Mouse (Mus musculus) thymus, postnatal 0 days (tissue): Measurements from ENCODE around the gene Aicda. TPM values are rescaled to one million over a fixed set of nuclear protein-coding genes. Genes with fewer than 3 reads are reported as not detected.

Experiments used
- DNase-seq: peaks from one replicate; pipeline ENCODE4 v3.0.0-alpha.2; 2015; ENCODE audit warnings: low spot score
- polyA plus RNA-seq: library from polyadenylated mRNA; unstranded; fragments of >200 nt; fragmentation: Nextera tagmentation; extraction: Ambion mirVana; gene quantifications from 2 replicates; pipeline ENCODE4 v1.2.1, GENCODE M21; 2015

The Aicda gene
- polyA plus RNA-seq, 1 experiment from 2014 or later = 0.25 TPM

DNA sequence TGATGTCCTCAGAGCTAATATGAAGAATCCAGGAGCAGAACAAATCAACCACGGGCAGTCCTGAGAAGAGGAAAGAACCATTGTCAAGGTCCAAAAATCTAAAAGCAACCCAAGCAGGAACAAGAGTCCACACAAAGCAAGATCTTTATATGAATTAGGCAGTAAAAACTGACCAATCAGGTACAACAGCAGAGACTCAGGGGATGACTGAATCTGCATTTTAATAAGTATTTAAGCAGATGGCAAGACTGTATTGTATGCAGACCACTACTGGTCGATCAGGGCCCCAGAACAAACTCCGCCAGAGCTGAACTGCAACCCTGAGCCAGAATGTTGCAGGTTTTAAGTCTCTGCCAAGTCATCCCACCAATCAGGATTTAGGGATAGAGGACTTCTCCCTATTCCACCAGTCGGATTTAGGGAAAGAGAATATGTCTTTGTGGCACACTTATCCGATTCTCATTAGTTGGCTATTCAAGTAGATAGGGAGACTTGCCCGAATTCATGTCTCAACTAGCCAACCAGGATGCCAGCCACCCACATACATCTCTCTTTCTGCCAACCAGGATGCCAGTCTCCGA lies 46.6 kb downstream of the Aicda start:
- DNase-seq = no peak

DNA sequence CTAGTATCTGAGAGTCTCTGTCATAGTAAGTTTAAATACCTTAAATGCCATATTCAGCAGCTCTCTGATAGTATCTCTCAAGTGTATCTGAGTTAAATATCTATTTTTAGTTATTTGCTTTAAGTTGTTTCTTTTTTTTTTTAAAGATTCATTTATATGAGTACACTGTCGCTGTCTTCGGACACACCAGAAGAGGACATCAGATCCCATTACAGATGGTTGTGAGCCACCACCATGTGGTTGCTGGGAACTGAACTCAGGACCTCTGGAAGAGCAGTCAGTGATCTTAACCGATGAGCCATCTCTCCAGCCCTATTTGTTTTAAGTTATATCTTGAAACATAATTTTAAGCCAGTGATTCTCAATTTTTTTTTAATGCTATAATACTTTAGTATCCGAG lies 47.4 kb downstream of the Aicda start:
- DNase-seq = no peak

DNA sequence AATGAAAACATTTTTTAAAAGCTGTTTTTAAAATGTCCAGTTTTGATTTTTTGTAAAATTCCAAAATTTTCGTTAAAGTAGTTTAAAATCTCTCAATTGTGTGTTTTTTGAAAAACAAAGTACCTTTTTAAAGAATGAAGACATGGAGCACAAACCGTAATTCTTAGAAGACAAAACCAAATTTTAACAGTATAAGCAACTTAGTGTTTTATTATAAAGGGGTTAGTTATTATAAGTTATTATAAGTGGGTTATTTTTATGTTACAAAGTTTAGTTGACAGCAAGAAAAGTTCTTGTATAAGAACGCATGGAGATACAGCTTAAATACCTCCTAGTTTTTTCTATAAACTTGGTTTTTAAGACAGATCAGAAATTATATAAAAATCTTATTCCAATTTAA lies 48.0 kb downstream of the Aicda start:
- no peak for DNase-seq

DNA sequence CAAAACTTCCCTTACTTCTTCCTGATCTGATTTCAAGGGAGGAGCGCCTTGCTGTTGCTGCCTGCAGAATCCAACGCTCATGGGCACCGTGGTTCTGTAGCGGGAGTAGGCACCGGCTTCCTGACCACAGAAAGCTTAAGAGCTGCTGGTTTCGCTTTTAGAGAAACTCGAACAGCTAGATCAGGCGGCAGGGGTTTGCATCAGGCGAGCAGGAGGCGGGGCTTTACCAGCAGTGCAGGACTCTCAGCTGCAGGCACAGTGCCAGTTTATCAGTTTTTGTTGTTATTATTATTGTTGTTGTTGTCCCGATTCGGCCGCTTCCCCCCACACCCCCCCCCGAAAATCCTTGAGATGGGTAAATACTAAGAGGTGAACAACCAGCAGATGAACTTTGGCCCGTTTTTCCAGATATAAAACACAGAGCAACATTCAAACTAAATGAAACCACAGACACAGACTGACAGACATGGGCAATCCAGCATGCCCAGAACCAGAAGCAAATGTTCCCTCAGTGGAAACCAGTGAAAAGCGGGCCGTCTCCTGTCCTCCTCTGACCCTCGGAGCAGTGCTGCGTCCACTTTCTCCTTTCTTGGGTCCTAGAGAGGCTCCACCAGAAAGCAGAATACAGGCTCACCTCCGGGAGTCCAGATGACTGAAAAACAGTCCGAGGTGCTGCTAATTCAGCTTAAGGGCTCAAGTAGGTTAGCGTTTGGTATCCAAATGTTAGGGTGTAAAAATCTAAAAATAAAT lies 48.8 kb downstream of the Aicda start, which contains the start of gene Apobec1:
Gene Apobec1 (minus strand): TSS at position 203 of the 750 bp plus-strand sequence.
- peak; percentile 80 for DNase-seq

DNA sequence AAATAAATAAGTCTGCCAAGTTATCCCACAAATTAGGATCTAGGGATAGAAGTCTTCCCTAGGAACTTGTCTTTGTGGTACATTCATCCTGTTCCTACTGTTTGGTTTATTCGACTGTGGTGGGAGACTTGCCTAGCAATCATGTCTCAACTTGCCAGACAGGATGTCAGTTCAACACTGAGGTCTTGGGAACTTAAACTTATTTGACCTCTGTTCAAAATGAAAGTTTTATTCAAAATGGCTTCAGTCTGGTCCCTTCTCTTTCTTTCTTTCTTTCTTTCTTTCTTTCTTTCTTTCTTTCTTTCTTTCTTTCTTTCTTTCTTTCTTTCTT lies 49.4 kb downstream of the Aicda start:
- peak; percentile 41 for DNase-seq

DNA sequence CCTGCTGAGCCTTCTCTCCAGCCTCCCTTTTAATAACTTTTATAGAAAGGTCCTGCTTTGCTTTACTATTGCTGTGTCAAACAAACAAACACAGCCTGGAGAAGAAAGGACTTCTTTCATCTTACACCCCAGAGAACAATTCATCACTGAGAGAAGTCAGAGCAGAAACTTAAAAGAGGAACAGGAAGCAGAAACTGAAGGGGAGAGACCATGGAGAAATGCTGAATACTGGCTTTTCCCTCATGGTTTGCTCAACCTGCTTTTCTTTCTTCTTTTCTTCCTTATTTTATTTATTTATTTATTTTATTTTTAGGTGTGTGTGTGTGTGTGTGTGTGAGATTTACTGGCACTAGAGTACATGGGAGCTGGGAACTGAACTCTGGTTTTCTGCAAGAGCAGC lies 50.7 kb downstream of the Aicda start:
- DNase-seq = no peak

DNA sequence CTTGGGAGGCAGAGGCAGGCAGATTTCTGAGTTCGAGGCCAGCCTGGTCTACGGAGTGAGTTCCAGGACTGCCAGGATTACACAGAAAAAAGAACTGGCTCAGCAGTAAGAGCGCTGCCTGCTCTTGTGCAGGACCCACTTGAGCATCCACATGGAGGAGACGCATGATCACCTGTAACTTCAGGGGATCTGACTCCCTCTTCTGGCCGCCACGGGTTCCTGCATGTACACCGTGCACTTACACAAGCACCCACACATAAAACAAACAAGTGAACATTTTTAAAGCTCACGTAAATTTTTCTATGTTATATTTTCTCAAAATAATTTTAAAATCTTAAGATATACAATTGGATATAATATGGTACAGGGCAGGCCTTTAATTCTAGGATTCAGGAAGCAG lies 51.9 kb downstream of the Aicda start:
- DNase-seq = peak; percentile 42

DNA sequence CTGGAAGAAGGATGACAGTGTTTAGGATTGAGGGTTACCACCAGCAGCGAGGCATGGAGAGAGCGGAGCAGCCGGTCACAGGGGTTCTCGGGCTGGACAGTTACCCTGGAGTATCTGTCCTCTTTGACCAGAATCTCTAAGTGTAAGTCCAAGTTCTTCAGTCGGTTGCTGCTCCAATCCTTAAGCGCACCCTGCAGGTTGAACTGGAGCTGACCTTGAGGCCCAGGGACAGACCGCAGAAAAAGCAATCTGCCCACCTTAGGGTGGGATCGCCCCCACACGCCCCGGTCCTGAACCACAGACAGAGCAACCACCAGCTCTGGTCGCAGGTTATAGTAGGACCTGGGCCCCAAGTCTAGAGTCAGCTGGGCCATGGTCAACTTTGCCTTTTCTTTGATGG lies 53.1 kb downstream of the Aicda start:
- DNase-seq = no peak

DNA sequence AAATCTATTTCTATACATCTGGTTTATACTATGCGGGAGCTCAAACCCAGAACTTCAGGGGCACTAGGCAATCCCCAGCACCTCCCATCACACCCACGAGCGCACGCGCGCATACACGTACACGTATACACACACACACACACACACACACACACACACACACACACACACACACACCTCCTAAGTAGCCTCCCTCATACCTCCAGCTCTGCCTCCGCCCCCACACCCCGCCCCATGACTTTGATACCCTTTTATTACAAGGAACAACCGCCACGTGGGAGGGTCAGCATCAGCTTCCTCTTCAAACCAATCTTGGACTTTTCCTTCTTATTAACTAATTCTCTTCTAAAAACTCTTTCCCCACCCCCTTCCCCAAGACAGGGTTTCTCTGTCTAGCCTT lies 54.1 kb downstream of the Aicda start:
- no peak for DNase-seq

DNA sequence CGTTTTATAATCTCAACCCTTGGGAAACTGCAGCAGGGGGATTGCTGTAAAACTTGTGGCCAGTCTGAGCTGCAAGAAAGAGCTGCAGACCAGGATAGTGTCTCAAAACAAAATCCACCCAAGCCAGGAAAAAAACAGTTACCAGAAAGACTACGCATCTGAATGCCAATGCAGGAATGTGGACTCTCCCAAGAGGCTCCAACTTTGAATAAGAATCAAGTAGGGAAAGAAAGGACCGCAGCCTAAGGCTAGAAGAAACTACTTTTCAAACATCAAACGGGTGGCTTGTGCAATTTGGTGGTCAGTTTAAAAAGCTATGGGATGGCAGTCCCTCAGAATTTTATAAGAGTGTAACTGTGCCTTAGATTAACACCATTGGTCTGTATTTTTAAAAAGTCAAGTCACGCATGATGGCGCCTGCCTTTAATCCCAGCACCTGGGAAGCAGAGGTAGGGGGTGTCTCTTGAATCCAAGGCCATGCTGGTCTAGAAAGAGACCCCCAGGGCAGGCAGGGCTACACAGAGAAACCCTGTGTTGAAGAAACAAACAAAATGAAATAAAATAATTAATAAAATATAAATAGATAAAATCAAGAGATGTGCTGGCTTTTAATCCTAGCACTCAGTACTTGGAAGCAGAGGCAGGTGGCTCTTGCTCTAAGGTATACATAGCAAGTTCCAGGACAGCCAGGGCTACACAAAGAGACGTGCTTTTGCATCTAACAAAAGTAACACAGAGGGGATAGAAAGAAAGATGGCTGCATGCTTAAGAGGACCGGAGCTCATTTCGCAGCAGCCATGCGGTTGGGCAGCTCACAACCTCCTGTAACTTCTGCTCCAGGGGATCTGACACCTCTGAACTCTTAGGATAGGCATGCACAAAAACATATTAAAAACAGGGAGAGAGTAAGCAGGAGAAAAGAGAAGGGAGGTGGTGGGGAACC lies 55.1 kb downstream of the Aicda start:
- DNase-seq = no peak

DNA sequence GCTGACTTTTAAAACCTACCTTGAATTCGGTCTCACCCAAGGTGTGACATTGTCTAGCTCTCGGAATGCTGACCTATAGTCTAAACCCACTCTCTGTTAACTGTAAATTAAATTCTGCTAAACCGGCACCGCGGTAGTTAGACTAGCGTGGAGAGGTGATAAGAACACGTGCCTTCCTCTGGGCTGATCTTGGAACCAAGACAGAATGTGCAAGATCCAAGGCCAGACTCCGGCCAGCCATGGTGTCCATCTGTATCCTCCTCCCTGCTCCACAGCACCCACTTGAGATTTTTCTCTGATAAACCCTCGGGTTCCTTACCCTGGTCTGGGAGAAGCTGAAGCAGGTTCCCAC lies 55.8 kb downstream of the Aicda start:
- no peak for DNase-seq

DNA sequence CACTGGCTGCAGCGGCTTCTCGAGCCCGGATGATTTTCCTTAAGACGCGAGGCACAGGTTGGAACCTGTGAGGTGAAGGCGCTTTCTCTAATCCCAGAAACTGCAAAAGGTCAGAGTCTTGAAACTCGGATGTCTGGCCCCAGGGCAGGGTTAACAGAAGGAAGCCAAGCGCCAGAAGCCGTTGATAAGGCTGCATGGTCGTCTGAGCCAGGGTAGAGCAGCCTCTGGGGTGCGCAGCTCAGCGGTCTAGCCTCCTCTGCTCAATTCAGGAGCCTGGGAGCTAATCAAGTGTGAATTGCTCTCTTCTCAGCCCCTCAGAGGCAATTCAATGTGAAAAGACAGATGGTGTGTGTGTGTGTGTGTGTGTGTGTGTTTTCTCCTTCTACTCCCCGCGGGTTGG lies 56.2 kb downstream of the Aicda start, which contains the start of gene Gdf3:
Gene Gdf3 (minus strand): TSS at position 317 of the 400 bp plus-strand sequence.
- DNase-seq = no peak

DNA sequence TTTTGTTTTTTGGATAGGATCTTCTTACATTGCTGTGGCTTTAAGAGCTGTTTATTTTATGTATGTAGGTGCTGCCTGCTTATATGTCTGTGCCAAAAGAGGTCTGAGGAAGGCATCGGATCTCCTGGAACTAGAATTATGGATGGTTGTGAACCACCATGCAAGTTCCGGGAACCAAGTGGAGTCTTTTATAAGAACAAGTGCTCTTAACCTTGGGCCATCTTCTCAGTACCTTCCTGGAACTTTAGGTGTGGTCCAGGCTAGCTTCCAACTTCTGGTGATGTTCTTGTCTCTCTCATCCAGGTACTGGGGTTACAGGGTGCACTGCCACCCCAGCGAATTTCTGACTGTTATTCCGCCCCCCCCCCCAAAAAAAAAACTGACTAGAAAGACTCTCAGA lies 58.8 kb downstream of the Aicda start:
- no peak for DNase-seq

Other genes with a start within 250 kb of the Aicda start
- gene M6pr, start 245.1 kb upstream of the Aicda start, polyA plus RNA-seq = 136 and 144 TPM in 2 replicates
- 10.0 and 10.1 TPM in 2 replicates for gene Phc1, start 213.2 kb upstream of the Aicda start, polyA plus RNA-seq
- 1.5 and 1.9 TPM in 2 replicates for gene Rimklb, start 55.0 kb upstream of the Aicda start, polyA plus RNA-seq
- gene Mfap5, start 48.0 kb upstream of the Aicda start, polyA plus RNA-seq = 58.9 and 65.3 TPM in 2 replicates
- gene Apobec1, start 48.6 kb downstream of the Aicda start, polyA plus RNA-seq = 10.7 and 12.1 TPM in 2 replicates
- gene Gdf3, start 56.3 kb downstream of the Aicda start, polyA plus RNA-seq = 0.83 and 0.90 TPM in 2 replicates
- gene Dppa3, start 72.6 kb downstream of the Aicda start, polyA plus RNA-seq = 3.9 and 4.4 TPM in 2 replicates
- 0.07 TPM in 1 of 2 replicates, not detected in the other for gene Nanog, start 153.7 kb downstream of the Aicda start, polyA plus RNA-seq
- 12.8 and 13.0 TPM in 2 replicates for gene Slc2a3, start 247.8 kb downstream of the Aicda start, polyA plus RNA-seq